Mouse (Mus musculus) G1E (cell line): ENCODE measurements around the gene Sytl3.

Experiments used
- CTCF ChIP-seq: IDR thresholded peaks from 2 replicates; pipeline ENCODE4 v1.5.1; 2012; ENCODE audit warnings: low read depth, low read length, inconsistent platforms, mixed read lengths
- GATA1 ChIP-seq: IDR thresholded peaks from 2 replicates; pipeline ENCODE4 v1.6.1; 2012; ENCODE audit warnings: borderline replicate concordance, low read length, inconsistent platforms, mixed read lengths
- GATA2 ChIP-seq: IDR thresholded peaks from 2 replicates; pipeline ENCODE4 v1.6.1; 2012; ENCODE audit warnings: low read depth, low read length, inconsistent platforms, borderline replicate concordance
- POLR2AphosphoS5 ChIP-seq: IDR thresholded peaks from 2 replicates; pipeline ENCODE4 v1.6.1; 2012; ENCODE audit warnings: low read depth, low read length, inconsistent platforms; ENCODE audit not compliant: insufficient replicate concordance
- TAL1 ChIP-seq: conservative IDR thresholded peaks from 2 replicates; pipeline ENCODE4 v1.6.1; 2012; ENCODE audit warnings: low read depth, low read length, inconsistent platforms, mixed read lengths

- TF ChIP-seq CTCF: no peak
- no peak for TF ChIP-seq TAL1
- TF ChIP-seq GATA1: no peak
- TF ChIP-seq POLR2AphosphoS5: no peak
- TF ChIP-seq GATA2: no peak
Observed at GRCm38 (mm10) chr17:6739756-6740155, 80.9 kb downstream of the Sytl3 start.
